Mouse (Mus musculus) cerebellum, adult 18-20 months (tissue): ENCODE data around the gene Grid2.
A peak's percentile ranks its signal among the peaks of the same experiment; 100 is the strongest.

Experiments
- DNase-seq, 2 experiments: peaks; one replicate each; pipeline ENCODE4 v3.0.0; 2021

The Grid2 gene

GRCm38 (mm10) chr6:64064704-64065103 lies 809.0 kb downstream of the Grid2 start:
- DNase-seq = no peak

DNA sequence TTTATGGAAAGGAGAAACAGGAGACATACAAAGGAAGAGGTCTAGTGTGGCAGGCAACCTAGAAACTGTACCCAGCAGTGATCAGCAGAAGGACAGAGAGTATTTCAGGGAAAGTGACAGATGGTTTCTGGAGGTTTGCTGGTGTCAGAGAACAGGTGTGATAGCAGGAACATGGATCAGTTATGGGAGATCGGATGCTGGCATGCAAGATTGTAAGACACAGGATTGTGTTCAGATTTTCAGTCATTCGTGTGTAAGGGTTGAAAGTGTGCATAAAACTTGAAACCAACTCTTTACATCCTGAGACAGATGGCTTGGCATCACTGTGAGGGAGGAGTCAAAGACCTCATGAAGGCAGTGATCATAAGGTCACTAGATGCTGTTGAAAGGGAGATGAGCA lies 817.7 kb downstream of the Grid2 start:
- peak; percentile 56 to 68 for DNase-seq

GRCm38 (mm10) chr6:64077911-64078310 lies 822.2 kb downstream of the Grid2 start:
- peak; percentile 26 to 45 for DNase-seq

DNA sequence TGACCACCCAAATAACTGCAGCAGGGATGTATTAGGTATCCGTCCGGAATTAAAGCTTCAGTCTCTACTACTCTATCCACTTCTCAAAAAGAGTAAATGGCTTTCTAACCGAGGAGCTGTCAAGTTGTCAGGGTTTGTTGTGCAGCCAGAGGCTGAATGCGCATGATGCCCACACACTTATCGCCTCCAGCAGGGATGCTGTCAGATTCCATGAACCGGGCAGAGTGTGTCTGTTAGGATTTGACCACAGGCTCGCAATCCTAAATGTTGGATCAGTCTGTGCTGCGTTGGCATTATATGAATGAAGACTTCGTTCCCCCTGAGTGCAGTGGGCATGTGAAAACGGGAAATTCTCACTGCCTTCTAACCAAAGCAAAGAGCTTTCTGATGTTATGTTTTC lies 843.0 kb downstream of the Grid2 start:
- DNase-seq = peak; percentile 30

DNA sequence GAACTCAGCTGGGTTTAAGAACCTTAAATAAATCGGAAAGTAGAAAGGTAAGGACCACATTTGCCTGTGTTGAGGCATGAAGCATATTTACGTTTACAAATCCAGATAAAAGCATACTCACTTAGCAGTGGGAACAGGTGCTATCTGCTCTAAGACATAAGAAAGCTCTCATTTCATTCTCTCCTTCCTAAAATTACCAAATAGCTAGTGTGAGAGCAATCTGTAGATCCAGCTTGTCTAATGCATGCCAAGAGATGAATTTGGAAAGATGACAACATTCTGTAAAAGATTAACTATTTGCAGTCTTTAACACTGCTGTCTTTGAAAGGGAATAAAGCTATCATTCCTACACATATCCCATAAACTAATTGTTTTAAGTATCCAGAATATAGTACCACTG lies 858.9 kb downstream of the Grid2 start:
- no peak for DNase-seq

- DNase-seq = no peak
These were observed 880.6 kb downstream of the Grid2 start for GRCm38 (mm10) chr6:64136275-64136674.

GRCm38 (mm10) chr6:64148613-64149012 lies 892.9 kb downstream of the Grid2 start:
- DNase-seq = no peak

- no peak for DNase-seq
These were observed 919.4 kb downstream of the Grid2 start for GRCm38 (mm10) chr6:64174995-64175612.

- no peak for DNase-seq
These were observed 938.0 kb downstream of the Grid2 start for GRCm38 (mm10) chr6:64193646-64194045.

- no peak for DNase-seq
These were observed 946.9 kb downstream of the Grid2 start for GRCm38 (mm10) chr6:64202396-64203122.

DNA sequence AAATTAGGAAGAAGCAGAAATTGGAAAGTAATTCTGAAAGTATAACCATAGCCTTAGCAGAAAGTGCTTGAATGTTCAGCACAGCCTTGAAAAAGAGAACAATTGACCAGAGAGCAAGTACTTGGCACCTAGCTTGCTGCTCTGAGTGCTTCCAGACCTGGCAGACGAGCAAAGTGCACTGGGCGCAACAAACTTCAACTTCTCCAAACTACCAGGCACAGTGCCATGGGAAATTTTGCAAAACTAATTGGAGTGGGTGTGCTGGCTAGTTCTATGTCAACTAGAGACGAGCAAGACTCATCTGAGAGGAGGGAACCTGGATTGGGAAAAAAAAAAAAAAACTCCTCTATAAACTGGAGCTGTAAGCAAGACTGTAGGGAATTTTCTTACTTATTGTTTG lies 980.7 kb downstream of the Grid2 start:
- DNase-seq = peak in 1 of 2 experiments; percentile 9

DNA sequence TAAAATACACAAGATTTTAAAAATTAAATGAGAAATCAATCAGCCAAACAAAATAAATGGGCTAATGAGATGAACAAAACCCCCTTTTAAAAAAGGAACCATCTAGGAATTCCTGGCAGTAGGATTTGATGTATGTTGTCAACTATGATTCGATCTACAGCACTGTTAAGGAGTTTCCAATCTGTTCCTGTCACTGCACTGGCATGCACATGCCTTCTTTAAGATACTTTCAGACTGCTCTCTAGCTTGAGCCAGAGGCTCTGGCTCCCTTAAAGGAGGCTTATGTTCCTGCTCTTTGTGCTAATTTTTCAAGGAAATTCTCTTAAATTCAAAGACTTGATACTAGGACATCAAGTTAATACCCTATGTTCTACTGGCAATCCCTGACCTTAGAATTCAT lies 984.9 kb downstream of the Grid2 start:
- DNase-seq = no peak

GRCm38 (mm10) chr6:64245951-64246350 lies 990.3 kb downstream of the Grid2 start:
- DNase-seq = peak; percentile 7 to 10

DNA sequence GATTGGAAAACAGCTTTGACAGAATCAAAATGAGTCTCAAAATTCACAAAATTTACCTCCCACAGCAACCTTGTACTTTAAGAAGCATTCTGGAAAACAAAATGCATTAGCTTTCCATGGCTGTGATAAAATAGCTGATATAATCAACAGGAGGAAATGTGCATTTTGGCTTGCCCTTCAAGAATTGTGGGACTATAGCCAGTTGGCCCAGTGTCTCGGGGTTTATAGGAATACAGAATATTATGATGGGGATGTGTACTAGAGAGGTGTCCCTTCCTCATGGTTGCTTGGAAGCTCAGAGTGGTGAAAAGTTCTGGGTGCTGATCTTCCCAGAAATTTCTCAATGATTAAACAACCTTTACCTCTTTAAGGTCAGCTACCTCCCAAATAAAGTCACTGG lies 995.4 kb downstream of the Grid2 start:
- DNase-seq = peak; percentile 9 to 30

- DNase-seq = no peak
These were observed 1007.8 kb downstream of the Grid2 start for GRCm38 (mm10) chr6:64263517-64263916.

DNA sequence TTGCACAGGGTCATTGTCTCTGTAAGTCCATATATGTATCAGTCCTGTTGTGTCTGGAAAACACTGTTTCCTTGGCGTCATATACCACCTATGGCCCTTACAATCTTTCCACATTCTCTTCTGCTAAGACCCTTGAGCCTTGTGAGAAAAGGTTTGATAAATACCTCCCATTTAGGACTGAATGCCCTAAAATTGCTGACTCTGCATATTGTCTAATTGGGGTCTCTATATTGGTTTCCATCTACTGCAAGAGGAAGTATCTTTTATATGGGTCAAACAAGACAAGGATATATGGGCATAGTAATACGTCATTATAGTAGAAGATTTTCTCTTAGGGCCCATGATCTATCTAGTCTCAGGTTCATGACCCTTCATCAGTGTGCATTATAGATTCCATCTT lies 1008.5 kb downstream of the Grid2 start:
- no peak for DNase-seq

DNA sequence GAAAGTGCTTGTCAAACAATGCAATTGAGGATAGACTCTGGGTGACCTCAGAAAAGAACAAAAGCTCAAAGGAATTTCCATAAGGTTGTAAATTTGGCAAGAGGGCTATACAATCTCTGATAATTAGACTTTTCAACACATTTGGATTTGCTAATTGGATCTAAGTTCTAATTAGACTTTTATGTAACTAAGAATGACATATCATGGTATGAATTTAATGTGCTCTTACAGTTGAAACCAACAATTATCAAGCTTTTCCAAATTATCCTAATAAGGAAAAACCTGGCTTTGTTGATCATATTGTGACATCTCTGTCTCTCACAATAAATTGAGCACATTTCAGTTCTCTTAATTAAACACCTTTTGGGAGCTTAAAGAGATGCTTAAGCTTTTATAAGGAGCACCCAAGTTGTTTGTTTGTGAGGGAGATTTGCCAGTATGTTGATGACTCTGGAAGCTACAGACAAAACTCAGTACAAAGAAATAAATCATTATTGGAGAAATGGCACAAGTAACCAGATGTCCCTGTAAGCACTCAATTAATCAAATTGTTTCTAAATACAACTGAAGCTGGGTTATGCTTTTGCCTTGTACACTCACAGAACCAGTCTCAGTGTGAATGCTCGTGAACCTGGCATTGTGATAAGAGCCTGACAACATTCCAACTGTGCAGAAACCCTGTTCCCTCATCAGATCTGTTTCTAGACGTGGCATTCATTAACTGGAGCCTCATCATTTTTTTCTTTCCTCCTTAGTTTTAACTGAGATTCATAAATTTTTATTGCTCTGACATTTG lies 1018.8 kb downstream of the Grid2 start:
- DNase-seq = no peak

- DNase-seq = no peak
These were observed 1024.3 kb downstream of the Grid2 start for GRCm38 (mm10) chr6:64279927-64280326.

DNA sequence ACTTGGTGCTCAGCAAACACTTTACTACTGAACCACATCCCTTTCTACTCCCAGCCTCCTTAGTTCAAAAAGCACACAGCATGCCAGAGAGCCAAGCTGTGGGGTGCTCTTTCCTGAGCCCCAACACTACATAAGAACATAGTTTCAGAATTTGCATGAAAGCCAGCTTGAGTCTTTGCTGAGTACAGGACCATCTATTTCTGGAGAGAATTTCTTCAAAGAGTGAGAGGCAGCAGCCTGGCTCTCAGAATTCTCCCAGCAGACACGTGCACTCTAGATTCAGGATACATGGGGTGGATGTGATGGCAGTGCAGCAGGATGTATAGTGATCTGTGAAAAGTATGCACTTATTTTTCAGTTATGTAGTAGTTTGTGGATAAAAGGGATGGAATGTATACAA lies 1038.1 kb downstream of the Grid2 start:
- DNase-seq = no peak

DNA sequence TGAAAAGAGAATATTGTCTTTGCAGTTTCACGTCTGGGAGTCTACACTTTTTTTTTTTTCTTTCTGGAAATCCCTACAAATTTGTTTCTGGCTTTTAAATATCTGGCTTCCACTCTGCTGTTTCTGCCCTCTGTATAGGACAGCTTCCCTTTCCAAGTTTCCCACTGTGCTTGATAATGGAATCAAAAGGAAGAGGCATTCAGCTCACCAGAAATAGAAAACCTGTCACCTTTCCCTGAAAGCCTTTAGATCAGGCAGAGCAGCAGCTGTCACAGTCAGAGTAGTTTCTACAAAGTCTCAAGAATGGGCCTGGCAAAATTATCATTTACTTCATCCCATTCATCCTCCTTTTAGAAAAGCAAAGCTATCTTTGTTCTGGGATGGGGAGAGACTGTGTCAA lies 1042.0 kb downstream of the Grid2 start:
- DNase-seq = peak; percentile 21 to 49

GRCm38 (mm10) chr6:64304709-64305476 lies 1049.2 kb downstream of the Grid2 start:
- no peak for DNase-seq

DNA sequence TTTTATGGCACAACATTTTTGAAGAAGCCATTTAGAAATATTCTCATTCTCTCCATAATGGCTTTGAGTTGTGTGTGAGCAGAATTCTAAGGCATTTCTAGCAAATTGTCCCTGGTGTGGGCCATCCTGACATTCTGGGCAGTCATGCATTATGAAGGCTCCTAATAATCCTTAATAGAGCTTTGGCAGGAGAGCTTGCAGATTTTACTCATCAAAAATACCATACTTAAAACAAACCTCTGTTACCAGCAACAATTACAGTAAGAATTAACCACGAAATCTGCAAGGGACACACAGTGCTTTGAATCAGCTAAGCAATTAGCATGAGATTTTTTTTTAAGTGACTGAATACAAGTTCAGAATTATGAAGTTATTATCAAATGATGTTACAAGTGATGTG lies 1053.0 kb downstream of the Grid2 start:
- DNase-seq = no peak

GRCm38 (mm10) chr6:64313132-64313531 lies 1057.5 kb downstream of the Grid2 start:
- no peak for DNase-seq
